Mouse (Mus musculus) bone marrow, adult 2 months (tissue): ENCODE measurements around the gene Sftpa1. TPM values are rescaled to one million over a fixed set of nuclear protein-coding genes. Genes with fewer than 3 reads are reported as not detected.

ENCODE experiments used
- H3K27ac ChIP-seq: fragments of 200-500 bp; 2 replicates; pipeline ENCODE4 v1.5.1; 2012; ENCODE audit warnings: low read depth, mild to moderate bottlenecking, control low read depth, inconsistent platforms, low read length; ENCODE audit not compliant: control insufficient read depth, poor library complexity, insufficient read depth
- H3K4me1 ChIP-seq: fragments of 200-500 bp; 2 replicates; pipeline ENCODE4 v1.6.1; 2011; ENCODE audit warnings: low read length; ENCODE audit not compliant: control insufficient read depth, insufficient read depth
- H3K4me3 ChIP-seq: fragments of 200-500 bp; replicated peaks from 2 replicates; pipeline ENCODE3; 2011; ENCODE audit warnings: mild to moderate bottlenecking, low read depth, low read length, control low read depth; ENCODE audit not compliant: control insufficient read depth
- CTCF ChIP-seq: fragments of 200-500 bp; IDR thresholded peaks from 2 replicates; pipeline ENCODE4 v1.5.1; 2011; ENCODE audit warnings: low read length, control low read depth; ENCODE audit not compliant: control insufficient read depth, insufficient read depth
- POLR2A ChIP-seq: fragments of 200-500 bp; IDR thresholded peaks from 2 replicates; pipeline ENCODE4 v1.6.1; 2011; ENCODE audit warnings: low read depth, mild to moderate bottlenecking, control low read depth, low read length, borderline replicate concordance; ENCODE audit not compliant: control insufficient read depth
- WGBS: fragments of 180-500 bp; shearing (Covaris S2); methylation state at CpG from one replicate; pipeline ENCODE4 v1.1.7; 2018; 5-methylcytosine and 5-hydroxymethylcytosine counted together
- polyA plus RNA-seq: library from polyadenylated mRNA; stranded (reverse); fragments of >200 nt; gene quantifications from 2 replicates; pipeline ENCODE4 v1.2.4, GENCODE M21; 2011; ENCODE audit warnings: low replicate concordance; ENCODE audit not compliant: missing spikeins, insufficient read depth, insufficient read length

The Sftpa1 gene
- polyA plus RNA-seq = not detected in 2 replicates

DNA sequence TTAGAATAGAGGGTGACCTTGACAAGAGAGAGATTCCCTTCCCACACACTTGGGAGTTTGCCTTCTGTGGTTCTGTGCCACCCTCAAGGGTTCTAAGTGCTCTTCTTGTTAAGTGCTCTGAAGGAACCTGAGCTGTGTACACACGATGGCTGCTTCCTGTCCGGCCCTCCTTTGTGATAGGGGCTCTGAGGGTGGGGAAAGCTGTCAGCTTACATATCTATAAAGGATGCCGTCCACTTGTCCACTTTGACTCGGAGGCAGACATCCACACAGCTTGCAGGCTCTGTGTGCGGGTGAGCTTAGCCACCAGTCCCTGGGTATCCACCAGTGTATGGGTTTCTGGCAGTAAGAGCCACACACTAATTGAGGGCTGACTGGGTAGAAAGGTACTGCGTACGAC is at the start of gene Sftpa1:
Gene Sftpa1 (plus strand): TSS at position 243 of the 400 bp plus-strand sequence.
- no peak within 1 kb of the TSS for H3K4me3 ChIP-seq
- H3K27ac ChIP-seq = no peak within 1 kb of the TSS
- no peaks in the 10 kb centered on the region for H3K4me1 ChIP-seq
- no peak for TF ChIP-seq POLR2A
- TF ChIP-seq CTCF = no peak
- whole genome bisulfite sequencing = 74% methylated on average over 7 of the region's 7 CpGs

DNA sequence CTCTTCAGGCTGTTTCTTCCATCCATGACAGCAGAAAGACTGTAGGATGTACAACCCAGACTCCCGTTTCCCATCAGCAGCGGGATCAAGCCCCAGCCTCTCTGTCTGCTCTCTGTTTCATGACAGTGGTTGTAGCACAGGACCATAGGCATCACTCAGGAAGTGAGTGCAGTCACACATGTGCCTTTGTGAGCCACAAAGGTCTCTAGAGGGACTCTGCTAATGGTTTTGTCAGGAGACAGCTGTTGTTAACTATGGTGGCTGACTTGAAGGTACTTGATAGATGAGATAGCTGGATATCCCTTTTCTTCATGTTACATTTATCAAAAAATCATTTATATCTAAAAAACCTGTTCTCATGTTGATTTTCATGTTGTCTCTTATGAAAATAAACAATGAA is 49.2 kb upstream of the Sftpa1 start:
- Histone ChIP-seq H3K4me3 (no peak overlapping the region), H3K27ac (no peak overlapping the region), H3K4me1 (no peaks in the 10 kb centered on the region)
- WGBS = 55% methylated on average over 2 of the region's 2 CpGs
- TF ChIP-seq POLR2A = no peak
- no peak for TF ChIP-seq CTCF

DNA sequence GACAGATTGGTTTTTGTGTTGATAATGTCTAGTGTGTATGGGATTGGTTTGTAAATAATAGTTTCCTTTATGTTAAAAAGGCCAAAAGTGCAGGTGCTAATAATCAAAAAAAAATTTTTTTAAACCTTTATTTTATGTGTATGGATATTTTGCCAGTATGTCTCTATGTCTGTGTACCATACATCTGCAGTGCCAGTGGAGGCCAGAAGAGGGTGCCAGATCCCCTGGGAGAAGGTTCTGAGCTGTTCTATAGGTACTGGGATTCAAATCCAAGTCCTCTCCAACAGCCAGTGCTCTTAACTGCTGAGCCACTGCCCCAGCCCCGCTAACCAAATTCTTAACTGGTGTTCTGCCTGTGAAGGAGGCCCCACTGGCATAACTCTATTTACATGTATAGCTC is 44.1 kb upstream of the Sftpa1 start:
- TF ChIP-seq POLR2A = no peak
- TF ChIP-seq CTCF = peak; percentile 48; the same call in 1 of the 2 replicates
- Histone ChIP-seq H3K27ac (no peak overlapping the region), H3K4me3 (no peak overlapping the region), H3K4me1 (no peaks in the 10 kb centered on the region)
- 73% methylated on average over 1 of the region's 1 CpGs for WGBS

DNA sequence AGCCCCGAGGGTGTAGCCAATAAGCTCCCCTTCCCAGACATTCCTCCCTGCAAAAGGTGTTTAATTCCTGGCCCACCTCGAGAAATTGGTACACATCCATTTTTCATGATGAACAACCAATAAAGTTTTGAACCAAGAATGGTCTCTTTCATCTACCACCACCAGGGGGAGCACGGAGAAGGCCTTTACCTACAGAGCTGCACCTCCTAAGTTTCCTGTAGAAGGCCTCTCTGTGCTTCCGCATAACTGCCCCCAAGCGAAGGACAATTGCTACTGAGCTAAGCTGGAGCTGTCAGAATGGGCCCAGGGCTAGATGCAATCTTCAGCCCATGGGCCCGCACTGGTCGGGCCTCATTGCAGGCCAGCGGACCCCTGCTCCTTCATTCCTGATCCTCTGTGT is 40.8 kb upstream of the Sftpa1 start:
- Histone ChIP-seq H3K27ac (no peak overlapping the region), H3K4me3 (no peak overlapping the region), H3K4me1 (no peaks in the 10 kb centered on the region)
- no peak for TF ChIP-seq CTCF
- TF ChIP-seq POLR2A = no peak
- WGBS = 52% methylated on average over 8 of the region's 8 CpGs

DNA sequence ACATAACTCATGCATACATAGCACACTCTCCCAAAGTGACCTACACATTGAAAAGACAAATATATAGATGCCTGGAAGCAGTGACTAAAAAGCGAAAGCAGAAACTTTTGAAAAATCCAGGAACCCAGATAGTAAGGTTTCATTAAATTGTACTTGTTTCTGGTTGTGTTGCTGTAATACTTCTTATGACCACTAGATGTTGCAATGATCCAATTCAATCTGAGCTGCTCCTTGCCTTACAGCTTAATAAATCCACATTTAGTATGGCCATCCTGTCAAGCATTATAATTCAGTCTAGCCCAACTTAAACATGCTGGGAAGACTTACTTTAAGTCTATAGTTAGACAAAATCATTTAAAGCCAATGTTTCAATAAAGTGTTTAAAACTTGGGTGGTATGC is 37.5 kb upstream of the Sftpa1 start:
- Histone ChIP-seq H3K4me1 (no peaks in the 10 kb centered on the region), H3K27ac (no peak overlapping the region), H3K4me3 (no peak overlapping the region)
- TF ChIP-seq CTCF (no peak), POLR2A (no peak)
- 36% methylated on average over 1 of the region's 1 CpGs for WGBS

DNA sequence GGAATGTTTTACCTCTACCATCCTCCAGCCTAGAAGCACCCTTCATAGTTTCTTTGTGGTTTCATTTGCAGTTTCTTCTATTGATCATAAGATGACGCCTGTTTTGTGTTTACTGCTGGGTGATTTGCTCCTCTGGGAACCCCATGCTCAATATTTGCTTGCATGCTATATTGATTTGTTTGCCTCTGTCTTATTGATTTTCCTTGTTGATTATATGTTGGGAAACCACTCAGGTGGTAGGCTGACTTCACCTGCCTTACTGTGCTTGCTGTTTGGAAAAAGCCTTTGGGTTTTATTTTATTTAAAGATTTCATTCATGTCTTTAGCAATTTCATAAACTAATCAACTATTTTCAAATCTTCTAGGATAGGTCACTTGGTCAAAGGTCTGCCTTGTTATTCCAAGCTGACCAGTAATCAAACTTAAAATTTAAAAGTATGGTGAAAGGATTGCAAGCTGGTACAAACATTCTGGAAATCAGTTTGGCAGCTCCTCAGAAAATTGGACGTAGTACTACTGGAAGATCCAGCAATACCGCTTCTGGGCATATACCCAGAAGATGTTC is 35.2 kb upstream of the Sftpa1 start:
- Histone ChIP-seq H3K4me3 (no peak overlapping the region), H3K4me1 (no peaks in the 10 kb centered on the region), H3K27ac (no peak overlapping the region)
- WGBS = 78% methylated on average over 3 of the region's 3 CpGs
- TF ChIP-seq POLR2A (no peak), CTCF (no peak)

DNA sequence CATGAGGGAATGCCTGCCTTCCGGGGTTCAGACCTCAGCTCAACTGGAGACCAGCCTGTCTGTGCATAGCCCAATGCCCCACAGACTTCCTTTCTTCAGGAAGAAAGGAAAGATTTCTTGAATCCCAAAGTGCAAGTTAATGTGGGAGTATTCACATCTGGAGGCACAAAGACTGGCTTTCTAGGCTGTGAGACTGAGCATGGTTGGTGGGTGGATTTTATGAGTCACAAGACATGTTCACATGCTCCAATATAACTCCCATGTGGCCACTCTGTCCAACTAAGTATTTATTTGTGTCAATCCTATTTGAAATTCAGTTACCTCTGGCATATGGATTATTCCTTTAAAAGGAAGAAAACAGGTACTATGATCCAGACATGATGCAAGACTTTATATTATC is 32.9 kb upstream of the Sftpa1 start:
- no peaks in the 10 kb centered on the region for H3K4me1 ChIP-seq
- H3K27ac ChIP-seq = no peak overlapping the region
- no peak overlapping the region for H3K4me3 ChIP-seq
- no peak for TF ChIP-seq POLR2A
- no peak for TF ChIP-seq CTCF
- WGBS = 75% methylated on average over 1 of the region's 1 CpGs

DNA sequence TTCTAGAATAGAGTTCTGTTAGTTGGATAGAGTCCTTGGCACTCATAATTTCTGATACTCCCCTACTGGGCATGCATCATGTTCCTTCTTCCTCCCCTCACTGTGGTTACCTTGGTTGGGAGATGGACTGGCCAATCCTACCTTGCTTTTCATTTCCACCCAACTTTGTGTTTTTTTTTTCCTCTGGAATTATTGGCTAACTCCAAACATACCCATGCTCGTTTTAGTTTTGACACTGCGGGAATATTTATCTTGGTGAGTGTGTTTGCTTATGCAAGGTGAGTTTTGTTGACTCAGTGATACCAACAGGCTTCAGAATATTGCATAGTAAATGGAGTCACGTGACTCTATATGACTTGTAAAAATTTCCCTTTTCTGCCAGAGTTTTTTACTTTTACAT is 30.9 kb upstream of the Sftpa1 start:
- Histone ChIP-seq H3K4me1 (no peaks in the 10 kb centered on the region), H3K4me3 (no peak overlapping the region), H3K27ac (no peak overlapping the region)
- TF ChIP-seq CTCF = no peak
- no peak for TF ChIP-seq POLR2A
- 76% methylated on average over 3 of the region's 3 CpGs for WGBS

DNA sequence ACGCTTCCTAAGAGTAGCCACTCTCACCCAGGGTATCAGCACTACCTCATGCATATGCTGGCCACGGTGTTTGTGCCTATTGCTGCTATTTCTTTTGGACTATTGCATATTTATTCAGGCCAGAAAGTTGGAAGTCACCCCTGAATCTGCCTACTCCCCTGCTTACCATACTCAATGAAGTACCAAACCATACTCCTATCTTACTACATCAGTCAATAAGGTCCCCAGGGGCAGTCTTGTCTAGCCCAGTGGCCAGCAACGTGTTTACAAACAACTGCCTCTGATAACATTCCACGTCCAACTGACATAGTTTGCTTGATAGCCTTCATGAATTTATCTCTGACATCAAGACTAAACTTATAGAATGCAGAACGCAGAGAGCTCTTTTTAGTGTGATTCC is 30.3 kb upstream of the Sftpa1 start:
- H3K4me3 ChIP-seq = no peak overlapping the region
- no peak for TF ChIP-seq POLR2A
- TF ChIP-seq CTCF = no peak
- H3K27ac ChIP-seq = no peak overlapping the region
- 71% methylated on average over 5 of the region's 5 CpGs for WGBS
- H3K4me1 ChIP-seq = no peaks in the 10 kb centered on the region
